In the genomic region with DNA sequence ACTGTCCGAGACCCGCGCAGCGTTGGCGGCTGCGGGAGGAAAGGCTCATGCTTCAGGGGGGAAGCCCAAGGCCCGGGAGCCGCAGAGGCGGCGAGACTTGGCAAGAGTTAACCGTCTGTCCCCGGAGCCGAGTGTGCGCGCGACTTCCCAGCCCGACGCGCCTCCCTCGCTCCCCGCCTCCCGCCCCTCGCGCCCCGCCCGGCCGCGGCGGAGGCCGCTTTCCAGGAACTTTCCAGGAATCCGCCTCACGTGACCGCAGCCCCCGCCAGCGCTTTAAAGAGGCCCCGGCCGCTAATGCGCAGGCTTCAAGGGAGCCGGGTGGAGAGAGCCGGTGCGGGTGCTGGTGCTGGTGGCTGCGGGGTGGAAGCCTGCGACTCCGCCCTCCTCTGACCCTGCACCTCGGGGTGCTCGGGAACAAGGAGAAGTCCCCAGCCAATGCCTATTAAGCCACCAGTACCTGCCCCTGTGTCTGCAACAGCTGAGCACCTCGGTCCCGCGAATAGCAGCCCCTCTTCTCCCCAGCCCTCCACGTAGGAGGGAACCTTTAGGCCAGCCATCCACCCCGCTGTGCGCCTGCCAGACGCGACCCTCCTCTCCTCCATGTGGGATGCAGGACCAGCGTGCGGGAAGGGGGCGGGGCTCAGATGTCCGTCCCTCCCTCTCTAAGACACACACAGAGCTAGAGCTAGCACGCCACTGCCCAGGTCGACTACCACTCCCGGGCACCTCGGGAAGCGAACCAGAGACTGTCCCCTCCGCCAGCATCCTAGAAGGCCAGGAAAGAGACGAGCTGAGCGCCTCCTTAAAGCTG, we compare ENCODE assay signal across 1 mouse cellular context.
A peak's percentile ranks its signal among the peaks of the same experiment; 100 is the strongest.
TF ChIP-seq lines count a peak whose summit lies in the region.

Socs2 (minus strand) TSS at position 496 of the 811 bp plus-strand sequence.

TF ChIP-seq in CH12.LX, 34 proteins besides CTCF, POLR2A, EP300 and RAD21 (continued from another document):
- TF ChIP-seq BHLHE40 (IDR thresholded peaks at IDR 0.05; ENCODE audit: low read depth, low read length) (peak; percentile 89), CHD1 (IDR thresholded peaks at IDR 0.05; ENCODE audit: low read depth, low read length) (no peak), IRF4 (IDR thresholded peaks at IDR 0.05; ENCODE audit: low read depth, low read length) (peak; percentile 14; the same call in 1 of the 2 replicates), USF1 (IDR thresholded peaks at IDR 0.05; ENCODE audit: low read depth, low read length) (peak; percentile 69)
